Mouse (Mus musculus) adrenal gland, adult 18-20 months (tissue): ENCODE measurements around the gene C1qtnf1. TPM values are rescaled to one million over a fixed set of nuclear protein-coding genes. Genes with fewer than 3 reads are reported as not detected.

Source experiments
- DNase-seq, 2 experiments: peaks; one replicate each; pipeline ENCODE4 v3.0.0; 2021 to 2022; ENCODE audit warnings: low spot score in 2 of 2
- total RNA-seq, 2 experiments: library from RNA; stranded (reverse); gene quantifications; 1 replicate in 1 of 2; 2 replicates in 1 of 2; pipeline ENCODE4 v1.2.3; 2021

C1qtnf1 gene
- total RNA-seq, 2 experiments from 2014 or later: 15.9 to 17.2 TPM

GRCm38 (mm10) chr11:118433398-118433868 is 5.4 kb downstream of the C1qtnf1 start:
- DNase-seq: no peak

GRCm38 (mm10) chr11:118434093-118434492 is 6.1 kb downstream of the C1qtnf1 start:
- no peak for DNase-seq

GRCm38 (mm10) chr11:118436471-118436935 is 8.5 kb downstream of the C1qtnf1 start:
- no peak for DNase-seq

GRCm38 (mm10) chr11:118438665-118439414 is 10.8 kb downstream of the C1qtnf1 start:
- DNase-seq: no peak

GRCm38 (mm10) chr11:118442691-118443090 is 14.7 kb downstream of the C1qtnf1 start:
- no peak for DNase-seq

- DNase-seq: peak; percentile 75 to 85
Observed at GRCm38 (mm10) chr11:118443201-118443970, 15.4 kb downstream of the C1qtnf1 start.

GRCm38 (mm10) chr11:118445843-118446242 is 17.8 kb downstream of the C1qtnf1 start:
- peak; percentile 72 to 75 for DNase-seq

GRCm38 (mm10) chr11:118447346-118447745 is 19.3 kb downstream of the C1qtnf1 start:
- no peak for DNase-seq

GRCm38 (mm10) chr11:118448385-118448784 is 20.4 kb downstream of the C1qtnf1 start:
- no peak for DNase-seq

GRCm38 (mm10) chr11:118451211-118451610 is 23.2 kb downstream of the C1qtnf1 start:
- DNase-seq: no peak

GRCm38 (mm10) chr11:118452955-118453354 is 25.0 kb downstream of the C1qtnf1 start:
- no peak for DNase-seq

GRCm38 (mm10) chr11:118453886-118454671 is 26.1 kb downstream of the C1qtnf1 start:
- no peak for DNase-seq

GRCm38 (mm10) chr11:118455788-118456187 is 27.8 kb downstream of the C1qtnf1 start:
- no peak for DNase-seq

- DNase-seq: no peak
Observed at GRCm38 (mm10) chr11:118456937-118457336, 28.9 kb downstream of the C1qtnf1 start.

GRCm38 (mm10) chr11:118459051-118459450 is 31.0 kb downstream of the C1qtnf1 start:
- no peak for DNase-seq

GRCm38 (mm10) chr11:118459536-118459935 is 31.5 kb downstream of the C1qtnf1 start:
- DNase-seq: no peak

- no peak for DNase-seq
Observed at GRCm38 (mm10) chr11:118460280-118460679, 32.3 kb downstream of the C1qtnf1 start.

GRCm38 (mm10) chr11:118467441-118468035 is 39.5 kb downstream of the C1qtnf1 start:
- no peak for DNase-seq

- no peak for DNase-seq
Observed at GRCm38 (mm10) chr11:118469509-118470160, 41.6 kb downstream of the C1qtnf1 start.

- no peak for DNase-seq
Observed at GRCm38 (mm10) chr11:118470234-118470966, 42.4 kb downstream of the C1qtnf1 start.
